Mouse (Mus musculus) neural tube, embryonic 12.5 days (tissue): ENCODE results near the gene Fam19a5. TPM values are rescaled to one million over a fixed set of nuclear protein-coding genes. Genes with fewer than 3 reads are reported as not detected.

Experiments
- ATAC-seq: fragments of 200-750 bp; cut with Nextera tagmentation; 2 replicates; pipeline ENCODE4 v1.8.0; 2017; ENCODE audit warnings: low read depth, mild to moderate bottlenecking, moderate TSS enrichment, moderate library complexity; ENCODE audit not compliant: low FRiP score
- H3K27ac ChIP-seq: fragments of 300-500 bp; sonication (generic); 2 replicates; pipeline ENCODE4 v1.5.1; 2016
- H3K27me3 ChIP-seq: fragments of 300-500 bp; sonication (generic); replicated peaks from 2 replicates; pipeline ENCODE4 v1.6.1; 2016; ENCODE audit warnings: mild to moderate bottlenecking
- H3K36me3 ChIP-seq: fragments of 300-500 bp; sonication (generic); 2 replicates; pipeline ENCODE4 v1.6.1; 2016; ENCODE audit warnings: mild to moderate bottlenecking
- H3K4me1 ChIP-seq: fragments of 300-500 bp; sonication (generic); 2 replicates; pipeline ENCODE4 v1.6.1; 2016
- H3K4me2 ChIP-seq: fragments of 300-500 bp; sonication (generic); replicated peaks from 2 replicates; pipeline ENCODE4 v1.6.1; 2016; ENCODE audit warnings: mild to moderate bottlenecking
- H3K4me3 ChIP-seq: fragments of 300-500 bp; sonication (generic); 2 replicates; pipeline ENCODE4 v1.5.1; 2016
- H3K9ac ChIP-seq: fragments of 300-500 bp; sonication (generic); 2 replicates; pipeline ENCODE4 v1.6.1; 2016; ENCODE audit warnings: mild to moderate bottlenecking
- H3K9me3 ChIP-seq: fragments of 300-500 bp; sonication (generic); 2 replicates; pipeline ENCODE4 v1.6.1; 2016; ENCODE audit warnings: mild to moderate bottlenecking
- WGBS: fragments of 180-500 bp; shearing (Covaris S2); methylation state at CpG from one replicate; pipeline ENCODE4 v1.1.7; 2016; 5-methylcytosine and 5-hydroxymethylcytosine counted together
- polyA plus RNA-seq: library from polyadenylated mRNA; unstranded; fragments of >200 nt; fragmentation: Nextera tagmentation; extraction: Ambion mirVana; gene quantifications from 2 replicates; pipeline ENCODE4 v1.2.1, GENCODE M21; 2016

Gene Fam19a5
- polyA plus RNA-seq, 1 experiment from 2014 or later = 13.6 TPM

DNA sequence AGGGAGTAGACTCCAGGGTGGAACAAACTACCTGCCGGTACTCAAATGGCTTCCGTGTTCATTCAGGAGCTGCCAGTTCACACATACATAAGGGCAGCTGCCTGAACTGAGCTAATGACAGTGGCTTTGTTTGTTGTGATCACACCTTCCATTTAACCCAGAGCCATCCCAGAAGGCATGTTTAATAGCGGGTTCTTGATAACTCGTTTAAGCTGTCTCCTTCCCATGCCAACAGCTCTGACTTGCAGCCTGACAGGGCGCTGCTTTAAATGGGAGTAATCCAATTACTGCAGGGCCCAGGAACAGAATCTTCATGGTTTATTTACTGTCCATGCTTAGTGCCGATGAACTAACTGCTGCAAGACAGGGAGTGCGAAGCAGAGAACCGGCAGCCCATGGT, 168.1 kb downstream of the Fam19a5 start:
- no peak overlapping the region for H3K4me3 ChIP-seq
- no peak overlapping the region for H3K27ac ChIP-seq
- 84% methylated on average over 8 of the region's 8 CpGs for WGBS

DNA sequence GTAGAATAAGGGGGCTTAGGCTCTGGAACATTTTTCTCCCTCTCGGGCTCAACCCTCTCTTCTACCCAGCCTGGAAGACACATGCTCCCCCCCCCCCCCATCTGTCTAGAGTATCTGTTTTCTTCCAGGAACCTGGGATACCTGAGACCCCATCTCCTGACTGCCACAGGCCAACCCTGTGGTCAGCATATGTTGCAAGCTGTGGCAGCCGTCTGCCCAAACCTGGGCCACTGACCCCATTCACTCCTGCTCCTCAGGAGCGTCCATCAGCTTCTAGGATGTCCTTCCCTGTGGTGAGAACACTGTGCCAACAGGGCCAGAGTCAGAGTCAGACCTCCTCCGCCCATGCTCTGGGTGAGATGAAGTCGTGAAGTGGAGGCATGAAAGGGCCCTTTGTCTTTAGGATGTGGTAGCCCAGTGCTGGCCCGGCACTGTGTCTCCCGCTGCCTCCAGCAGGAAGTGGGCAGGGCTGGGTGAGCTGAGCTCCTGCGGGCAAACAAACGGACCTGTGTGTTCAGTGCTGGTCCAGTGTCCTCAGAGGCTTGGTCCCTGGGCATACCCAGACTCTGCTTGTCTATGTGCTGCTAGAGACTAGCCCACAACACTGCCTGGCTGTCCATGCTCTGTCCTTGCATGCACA, 171.1 kb downstream of the Fam19a5 start:
- no peaks in the 10 kb centered on the region for H3K27me3 ChIP-seq
- 48% methylated on average over 9 of the region's 9 CpGs for WGBS
- peaks cover 12% of the 10 kb centered on the region for H3K4me1 ChIP-seq
- H3K27ac ChIP-seq = no peak overlapping the region
- H3K36me3 ChIP-seq = no peaks in the 10 kb centered on the region
- no peak overlapping the region for H3K4me2 ChIP-seq
- no peak overlapping the region for H3K9ac ChIP-seq
- no peaks in the 10 kb centered on the region for H3K9me3 ChIP-seq
- ATAC-seq = peak; percentile 37
- no peak overlapping the region for H3K4me3 ChIP-seq

More for the DNA sequence above, 168.1 kb downstream of the Fam19a5 start:
- Histone ChIP-seq H3K36me3 (no peaks in the 10 kb centered on the region), H3K27me3 (no peaks in the 10 kb centered on the region), H3K9me3 (no peaks in the 10 kb centered on the region), H3K4me2 (no peak overlapping the region), H3K4me1 (peaks cover 12% of the 10 kb centered on the region), H3K9ac (no peak overlapping the region)
- ATAC-seq = no peak

DNA sequence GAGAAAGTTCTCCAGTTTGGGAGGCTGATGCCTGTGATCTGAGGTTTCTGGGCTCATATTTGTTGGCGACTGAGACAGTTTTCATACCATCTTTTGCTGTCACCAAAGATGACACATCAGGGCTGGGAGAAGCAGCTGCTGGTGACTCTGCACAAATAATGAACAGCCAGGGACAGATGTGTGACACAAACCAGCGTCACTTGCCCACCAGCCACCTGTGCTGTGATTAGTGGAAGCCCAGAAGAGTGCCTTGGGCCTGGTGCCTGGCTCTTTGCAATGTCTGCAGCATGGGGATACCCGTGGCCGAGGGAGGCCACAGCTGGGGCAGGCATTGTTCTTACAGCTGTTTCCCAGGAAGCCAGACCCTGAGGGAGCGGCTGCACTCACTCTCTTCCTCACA, 173.0 kb downstream of the Fam19a5 start:
- no peaks in the 10 kb centered on the region for H3K9me3 ChIP-seq
- ATAC-seq = no peak
- H3K27me3 ChIP-seq = no peaks in the 10 kb centered on the region
- no peak overlapping the region for H3K9ac ChIP-seq
- H3K4me3 ChIP-seq = no peak overlapping the region
- WGBS = 59% methylated on average over 5 of the region's 5 CpGs
- peaks cover 8% of the 10 kb centered on the region; the same call in 1 of the 2 replicates for H3K36me3 ChIP-seq
- H3K27ac ChIP-seq = no peak overlapping the region
- H3K4me2 ChIP-seq = no peak overlapping the region
- peaks cover 12% of the 10 kb centered on the region for H3K4me1 ChIP-seq

DNA sequence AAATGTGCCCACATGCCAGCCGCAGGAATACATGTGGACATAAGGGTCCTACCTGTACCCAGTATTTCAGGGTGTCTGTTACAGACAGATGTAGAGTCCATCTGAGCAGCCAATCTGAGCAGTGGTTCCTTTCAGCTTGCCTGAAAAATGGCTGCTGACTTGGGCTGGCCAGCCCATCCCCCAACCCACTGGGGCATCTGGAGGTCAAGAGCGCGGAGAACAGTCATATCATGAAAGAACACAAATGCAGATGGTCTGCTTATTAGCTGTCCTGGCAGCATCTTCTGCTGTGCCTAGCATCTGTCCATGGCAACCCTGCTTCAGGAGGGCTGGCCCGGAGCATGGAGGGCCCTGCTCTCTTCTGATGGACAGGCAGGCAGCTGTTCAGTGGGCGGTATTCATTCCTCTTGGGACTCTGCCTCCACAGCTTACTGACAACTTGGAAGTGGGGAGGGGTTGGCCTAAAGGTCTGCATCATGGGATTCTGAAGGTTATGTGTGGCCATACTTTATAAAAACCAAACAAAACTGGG, 179.4 kb downstream of the Fam19a5 start:
- H3K4me3 ChIP-seq = no peak overlapping the region
- no peak for ATAC-seq
- H3K4me1 ChIP-seq = peaks cover 20% of the 10 kb centered on the region; the same call in 1 of the 2 replicates
- no peak overlapping the region for H3K9ac ChIP-seq
- no peak overlapping the region for H3K4me2 ChIP-seq
- H3K27ac ChIP-seq = no peak overlapping the region
- WGBS = 54% methylated on average over 5 of the region's 5 CpGs
- peaks cover 8% of the 10 kb centered on the region; the same call in 1 of the 2 replicates for H3K36me3 ChIP-seq
- H3K9me3 ChIP-seq = no peaks in the 10 kb centered on the region
- no peaks in the 10 kb centered on the region for H3K27me3 ChIP-seq

DNA sequence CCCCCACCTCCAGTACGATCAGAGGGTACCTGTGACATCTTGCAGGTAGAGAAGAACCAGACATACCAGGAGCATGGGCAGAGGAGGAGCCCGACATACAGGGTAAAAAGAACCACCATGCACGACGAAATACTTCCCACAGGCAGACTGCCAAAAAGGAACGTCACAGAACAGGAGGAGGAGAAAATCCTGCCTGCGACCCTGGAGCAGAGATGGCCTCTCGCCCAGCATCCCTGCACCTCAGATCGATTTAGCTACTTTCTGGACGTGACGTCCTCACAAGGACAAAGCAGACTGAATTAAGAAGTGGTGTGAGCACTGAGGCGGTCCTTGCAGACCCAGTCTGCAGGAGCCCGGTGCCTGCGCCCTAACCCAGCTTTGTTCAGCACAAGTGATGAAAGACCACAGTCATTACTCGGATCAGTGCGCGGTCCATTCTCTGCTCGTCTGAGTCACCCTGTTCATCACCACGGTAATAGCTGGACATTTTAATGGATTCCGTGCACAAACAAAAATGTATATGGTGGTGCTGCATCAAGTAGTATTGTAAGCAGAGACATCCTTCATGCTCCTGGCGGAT, 182.6 kb downstream of the Fam19a5 start:
- ATAC-seq = peak; percentile 54; the same call in 1 of the 2 replicates

DNA sequence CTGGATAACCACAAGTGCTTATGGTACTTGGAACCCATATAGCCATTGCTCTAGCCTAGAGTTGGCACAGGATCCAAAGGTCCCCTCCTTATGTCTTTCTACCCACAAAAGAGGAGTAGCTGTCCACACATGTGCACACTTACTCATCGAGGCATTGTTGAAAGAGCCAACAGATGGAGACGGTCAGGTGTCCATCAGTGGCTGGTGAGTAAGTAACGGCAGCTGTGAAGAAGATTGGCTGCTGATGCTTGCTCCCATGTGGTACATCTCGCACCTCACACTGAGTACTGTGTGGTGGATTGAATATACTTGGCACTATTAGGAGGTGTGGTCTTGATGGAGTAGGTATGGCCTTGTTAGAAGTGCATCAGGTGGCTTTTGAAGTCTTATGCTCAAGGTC, 192.2 kb downstream of the Fam19a5 start:
- H3K36me3 ChIP-seq = no peaks in the 10 kb centered on the region
- no peak overlapping the region for H3K9ac ChIP-seq
- no peaks in the 10 kb centered on the region for H3K27me3 ChIP-seq
- H3K9me3 ChIP-seq = no peaks in the 10 kb centered on the region
- H3K4me2 ChIP-seq = no peak overlapping the region
- no peak overlapping the region for H3K27ac ChIP-seq
- H3K4me1 ChIP-seq = no peaks in the 10 kb centered on the region
- no peak overlapping the region for H3K4me3 ChIP-seq
- ATAC-seq = no peak
- 94% methylated on average over 4 of the region's 4 CpGs for WGBS

More for the DNA sequence above, 182.6 kb downstream of the Fam19a5 start:
- no peak overlapping the region for H3K27ac ChIP-seq
- no peaks in the 10 kb centered on the region for H3K9me3 ChIP-seq
- H3K27me3 ChIP-seq = no peaks in the 10 kb centered on the region
- 0 out of 2 replicates have a peak overlapping the region, but pooled peaks have one; percentile 5 for H3K4me2 ChIP-seq
- H3K4me1 ChIP-seq = peaks cover 20% of the 10 kb centered on the region; the same call in 1 of the 2 replicates
- H3K9ac ChIP-seq = no peak overlapping the region
- H3K36me3 ChIP-seq = no peaks in the 10 kb centered on the region
- no peak overlapping the region for H3K4me3 ChIP-seq
- WGBS = 57% methylated on average over 20 of the region's 20 CpGs

DNA sequence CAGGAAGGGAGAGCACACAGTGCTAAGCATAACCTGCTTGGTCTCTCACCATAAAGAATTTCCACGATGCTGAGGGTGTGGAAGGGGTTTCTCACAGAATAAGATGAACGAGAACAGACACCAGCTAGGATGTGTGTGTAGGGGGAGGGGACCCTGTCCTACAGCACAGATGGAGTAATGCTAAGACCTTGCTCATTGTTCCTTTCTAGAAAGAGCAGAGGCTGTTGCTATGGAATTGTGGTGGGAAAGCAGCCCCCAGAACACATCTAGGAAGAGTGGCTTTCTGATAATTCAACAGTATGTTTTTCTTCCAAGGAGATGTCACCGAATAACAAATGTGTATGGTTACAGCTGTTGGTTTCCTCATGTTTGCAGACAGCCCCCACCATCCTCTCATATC, 211.4 kb downstream of the Fam19a5 start:
- H3K36me3 ChIP-seq = peaks cover 7% of the 10 kb centered on the region; the same call in 1 of the 2 replicates
- H3K4me1 ChIP-seq = no peaks in the 10 kb centered on the region
- no peaks in the 10 kb centered on the region for H3K27me3 ChIP-seq
- WGBS = 86% methylated on average over 3 of the region's 3 CpGs
- no peak overlapping the region for H3K4me2 ChIP-seq
- no peak overlapping the region for H3K9ac ChIP-seq
- no peak for ATAC-seq
- H3K27ac ChIP-seq = no peak overlapping the region
- no peaks in the 10 kb centered on the region for H3K9me3 ChIP-seq
- no peak overlapping the region for H3K4me3 ChIP-seq

DNA sequence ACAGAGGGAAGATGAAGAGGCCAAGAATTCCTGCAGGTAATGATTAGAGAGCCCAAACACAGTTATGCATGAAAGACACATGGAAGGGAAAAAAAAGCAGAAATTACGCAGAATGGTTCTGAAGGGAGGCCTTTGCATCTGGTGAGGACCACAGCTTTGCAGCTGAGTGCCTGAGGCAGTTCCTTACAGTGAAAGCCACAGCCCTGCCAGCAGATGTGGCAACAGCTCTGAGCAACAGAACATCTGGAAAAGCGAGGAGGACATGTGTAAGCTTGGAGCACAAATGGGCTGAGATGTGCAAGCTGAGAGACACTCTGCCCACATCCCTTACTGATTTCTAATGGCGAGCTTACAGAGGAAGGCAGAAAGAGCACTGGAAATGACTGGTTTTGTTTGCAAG, 221.8 kb downstream of the Fam19a5 start:
- WGBS = 85% methylated on average over 3 of the region's 3 CpGs
- ATAC-seq = no peak
- H3K9me3 ChIP-seq = peaks cover 6% of the 10 kb centered on the region; the same call in 1 of the 2 replicates
- no peaks in the 10 kb centered on the region for H3K4me1 ChIP-seq
- no peaks in the 10 kb centered on the region for H3K36me3 ChIP-seq
- H3K27me3 ChIP-seq = no peaks in the 10 kb centered on the region
- no peak overlapping the region for H3K27ac ChIP-seq
- H3K9ac ChIP-seq = no peak overlapping the region
- H3K4me3 ChIP-seq = no peak overlapping the region
- no peak overlapping the region for H3K4me2 ChIP-seq

DNA sequence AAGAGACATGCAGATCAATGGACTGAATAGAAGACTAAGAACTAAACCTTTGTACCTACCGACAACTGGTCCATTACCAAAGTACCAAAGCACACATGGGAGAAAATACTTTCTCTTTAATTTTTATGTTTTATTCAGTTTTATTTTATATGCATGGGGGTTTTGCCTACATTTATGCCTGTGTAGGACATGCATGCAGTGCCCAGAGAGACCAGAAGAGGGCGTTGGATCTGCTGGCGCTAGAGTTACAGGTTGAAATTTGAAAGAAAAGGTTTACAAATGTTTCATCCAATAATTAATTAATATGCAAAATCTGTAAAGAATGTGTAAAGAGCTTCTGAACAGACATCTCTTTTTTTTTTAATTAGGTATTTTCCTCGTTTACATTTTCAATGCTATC, 229.9 kb downstream of the Fam19a5 start:
- 65% methylated on average over 4 of the region's 4 CpGs for WGBS
- H3K9me3 ChIP-seq = no peaks in the 10 kb centered on the region

DNA sequence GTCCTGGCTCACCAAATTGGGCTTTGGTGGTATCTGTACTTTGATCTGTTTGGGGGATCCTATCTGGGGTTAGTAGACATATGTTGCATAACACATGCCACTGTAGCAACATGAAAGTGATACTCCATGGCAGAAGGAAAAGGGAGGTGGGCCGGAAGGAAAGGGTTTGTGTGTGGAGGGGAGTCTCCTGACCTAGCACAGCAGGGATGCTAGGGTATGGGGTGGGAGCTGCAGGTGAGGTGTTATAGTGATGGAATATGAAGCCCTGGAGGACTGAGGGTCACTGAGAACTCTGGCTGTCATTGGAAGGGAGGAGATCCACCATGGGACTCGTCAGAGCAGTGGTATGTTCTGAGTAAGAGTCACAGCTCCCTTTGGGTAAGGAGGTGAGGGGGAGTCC, 239.2 kb downstream of the Fam19a5 start:
- Histone ChIP-seq H3K9ac (no peak overlapping the region), H3K27me3 (no peaks in the 10 kb centered on the region), H3K4me1 (no peaks in the 10 kb centered on the region), H3K36me3 (no peaks in the 10 kb centered on the region), H3K9me3 (no peaks in the 10 kb centered on the region), H3K4me3 (no peak overlapping the region), H3K27ac (no peak overlapping the region), H3K4me2 (no peak overlapping the region)
- WGBS = 85% methylated on average over 2 of the region's 2 CpGs
- no peak for ATAC-seq

More for the DNA sequence above, 229.9 kb downstream of the Fam19a5 start:
- Histone ChIP-seq H3K4me1 (no peaks in the 10 kb centered on the region), H3K4me3 (no peak overlapping the region), H3K4me2 (no peak overlapping the region), H3K27me3 (no peaks in the 10 kb centered on the region), H3K36me3 (no peaks in the 10 kb centered on the region), H3K27ac (no peak overlapping the region), H3K9ac (no peak overlapping the region)
- ATAC-seq = no peak

DNA sequence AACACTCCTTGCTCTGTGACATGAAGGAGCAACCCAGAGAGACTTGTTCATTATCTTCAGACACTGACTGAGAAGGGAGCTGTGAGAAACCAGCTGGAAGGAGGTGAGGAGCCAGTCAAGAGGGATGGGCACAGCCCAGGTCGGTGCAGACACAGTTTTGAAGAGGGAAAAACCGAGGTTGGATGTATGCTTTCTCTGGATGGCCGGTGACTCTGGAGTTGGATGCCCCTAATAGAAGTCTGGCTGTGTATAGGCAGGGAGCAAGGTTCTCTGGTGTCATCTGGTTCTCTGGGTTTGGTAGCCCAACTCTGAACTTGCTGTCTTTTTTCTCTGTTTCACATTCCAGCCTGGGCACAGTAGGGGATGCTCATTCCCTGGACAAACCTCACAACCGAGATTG, 245.6 kb downstream of the Fam19a5 start:
- no peak overlapping the region for H3K4me3 ChIP-seq
- H3K9ac ChIP-seq = no peak overlapping the region
- no peaks in the 10 kb centered on the region for H3K27me3 ChIP-seq
- 86% methylated on average over 4 of the region's 4 CpGs for WGBS
- no peak overlapping the region for H3K4me2 ChIP-seq
- no peaks in the 10 kb centered on the region for H3K36me3 ChIP-seq
- H3K9me3 ChIP-seq = no peaks in the 10 kb centered on the region
- H3K27ac ChIP-seq = no peak overlapping the region
- no peaks in the 10 kb centered on the region for H3K4me1 ChIP-seq
- no peak for ATAC-seq

DNA sequence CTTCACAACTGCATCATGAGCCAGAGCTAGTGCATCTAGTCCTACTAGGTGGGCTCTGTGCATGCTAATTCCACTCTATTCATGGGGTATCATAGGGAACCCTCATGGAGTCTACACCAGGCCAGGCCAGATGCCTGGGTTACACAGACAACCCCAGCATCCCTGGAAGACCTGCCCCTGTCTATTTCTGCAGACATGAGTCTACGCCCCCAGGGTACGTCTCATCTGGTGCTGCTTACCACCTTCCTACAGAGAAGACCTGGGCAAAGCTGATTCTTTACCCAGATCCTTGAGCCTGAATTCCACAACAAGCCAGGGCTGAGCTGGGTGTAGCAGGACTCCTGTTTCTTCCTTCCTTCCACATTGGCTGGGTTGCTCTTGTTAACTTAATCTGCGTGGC, 249.6 kb downstream of the Fam19a5 start:
- no peaks in the 10 kb centered on the region for H3K4me1 ChIP-seq
- no peaks in the 10 kb centered on the region for H3K27me3 ChIP-seq
- no peak overlapping the region for H3K4me3 ChIP-seq
- H3K9ac ChIP-seq = no peak overlapping the region
- ATAC-seq = no peak
- H3K9me3 ChIP-seq = no peaks in the 10 kb centered on the region
- H3K27ac ChIP-seq = no peak overlapping the region
- H3K36me3 ChIP-seq = no peaks in the 10 kb centered on the region
- 90% methylated on average over 3 of the region's 3 CpGs for WGBS
- H3K4me2 ChIP-seq = no peak overlapping the region
